Mouse (Mus musculus) embryo, embryonic 10 days (tissue): ENCODE results near the gene Nptx1.

Experiments used
- DNase-seq: peaks from one replicate; pipeline ENCODE4 v3.0.0-alpha.2; 2015; ENCODE audit warnings: low spot score

The Nptx1 gene

GRCm38 (mm10) chr11:119491690-119492087 is 55.9 kb downstream of the Nptx1 start:
- DNase-seq = no peak

GRCm38 (mm10) chr11:119490861-119491689 is 56.5 kb downstream of the Nptx1 start, which contains the start of gene Endov:
Endov (plus strand) TSS chr11:119491347.
- peak; percentile 99 for DNase-seq
